Mouse (Mus musculus) midbrain, embryonic 11.5 days (tissue): ENCODE data around the gene Kcnj11. TPM values are rescaled to one million over a fixed set of nuclear protein-coding genes. Genes with fewer than 3 reads are reported as not detected.

Experiments used
- ATAC-seq: fragments of 200-750 bp; cut with Nextera tagmentation; 2 replicates; pipeline ENCODE4 v1.8.0; 2017; ENCODE audit warnings: moderate TSS enrichment, moderate library complexity; ENCODE audit not compliant: low FRiP score
- DNase-seq: peaks from one replicate; pipeline ENCODE4 v3.0.0; 2015; ENCODE audit warnings: low spot score; ENCODE audit errors: missing footprints
- H3K27ac ChIP-seq: fragments of 300-500 bp; sonication (generic); 2 replicates; pipeline ENCODE4 v1.5.1; 2014; ENCODE audit warnings: low read depth, low read length
- H3K27me3 ChIP-seq: fragments of 300-500 bp; sonication (generic); 2 replicates; pipeline ENCODE4 v1.6.1; 2014; ENCODE audit warnings: mild to moderate bottlenecking, low read length, moderate library complexity, mixed read lengths; ENCODE audit not compliant: control insufficient read depth, insufficient read depth
- H3K36me3 ChIP-seq: fragments of 300-500 bp; sonication (generic); 2 replicates; pipeline ENCODE4 v1.6.1; 2014; ENCODE audit warnings: mild to moderate bottlenecking, low read length, moderate library complexity, mixed read lengths; ENCODE audit not compliant: control insufficient read depth, insufficient read depth
- H3K4me1 ChIP-seq: fragments of 300-500 bp; sonication (generic); 2 replicates; pipeline ENCODE4 v1.6.1; 2014; ENCODE audit warnings: low read length; ENCODE audit not compliant: control insufficient read depth, insufficient read depth
- H3K4me2 ChIP-seq: fragments of 300-500 bp; sonication (generic); 2 replicates; pipeline ENCODE4 v1.6.1; 2014; ENCODE audit warnings: mild to moderate bottlenecking, moderate library complexity
- H3K4me3 ChIP-seq: fragments of 300-500 bp; sonication (generic); 2 replicates; pipeline ENCODE4 v1.5.1; 2014; ENCODE audit warnings: low read depth, low read length
- H3K9ac ChIP-seq: fragments of 300-500 bp; sonication (generic); 2 replicates; pipeline ENCODE4 v1.6.1; 2014; ENCODE audit warnings: low read length
- H3K9me3 ChIP-seq: fragments of 300-500 bp; sonication (generic); 2 replicates; pipeline ENCODE4 v1.6.1; 2016; ENCODE audit warnings: low read length; ENCODE audit not compliant: control insufficient read depth
- WGBS: fragments of 180-500 bp; shearing (Covaris S2); extraction: QIAGEN DNeasy Blood & Tissue Kit; methylation state at CpG from one replicate; pipeline ENCODE4 v1.1.7; 2014; 5-methylcytosine and 5-hydroxymethylcytosine counted together
- polyA plus RNA-seq: library from polyadenylated mRNA; unstranded; fragments of >200 nt; fragmentation: Nextera tagmentation; extraction: Ambion mirVana; gene quantifications from 2 replicates; pipeline ENCODE4 v1.2.1, GENCODE M21; 2014

Gene Kcnj11
- polyA plus RNA-seq, result 0.07 and 0.49 TPM in 2 replicates

DNA sequence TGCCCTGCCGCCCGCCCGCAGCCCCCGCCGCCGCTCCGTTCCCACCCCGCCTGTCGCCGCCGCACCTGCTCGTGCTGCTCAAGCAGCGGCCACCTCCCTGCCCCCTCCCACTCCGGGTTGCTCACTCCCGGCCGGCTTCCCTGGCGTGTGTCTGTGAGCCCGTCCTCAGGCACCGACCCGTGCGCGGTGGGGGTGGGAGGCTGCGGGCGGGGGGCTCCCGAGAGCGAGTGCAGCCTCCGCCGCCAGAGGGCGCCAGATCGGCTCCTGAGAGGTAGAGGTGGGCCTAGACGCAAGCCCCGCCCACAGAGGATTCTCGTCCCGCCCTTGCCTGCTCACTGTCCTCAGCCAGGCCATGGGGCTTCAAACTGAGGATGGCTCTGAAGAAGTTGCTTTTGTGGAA is at the start of gene Kcnj11:
TSS of gene Kcnj11 (minus strand) at position 202 of the 400 bp plus-strand sequence.
- Histone ChIP-seq H3K9ac (peak within 1 kb of the TSS; percentile 67), H3K4me2 (peak within 1 kb of the TSS; percentile 80), H3K4me1 (no peaks in the 10 kb centered on the region), H3K27me3 (peaks cover 13% of the 10 kb centered on the region), H3K9me3 (no peaks in the 10 kb centered on the region), H3K27ac (no peak within 1 kb of the TSS), H3K4me3 (peak within 1 kb of the TSS; percentile 55), H3K36me3 (no peaks in the 10 kb centered on the region)
- ATAC-seq (peak; percentile 85), DNase-seq (peak; percentile 100)
- 0% methylated on average over 28 of the region's 34 CpGs for WGBS

DNA sequence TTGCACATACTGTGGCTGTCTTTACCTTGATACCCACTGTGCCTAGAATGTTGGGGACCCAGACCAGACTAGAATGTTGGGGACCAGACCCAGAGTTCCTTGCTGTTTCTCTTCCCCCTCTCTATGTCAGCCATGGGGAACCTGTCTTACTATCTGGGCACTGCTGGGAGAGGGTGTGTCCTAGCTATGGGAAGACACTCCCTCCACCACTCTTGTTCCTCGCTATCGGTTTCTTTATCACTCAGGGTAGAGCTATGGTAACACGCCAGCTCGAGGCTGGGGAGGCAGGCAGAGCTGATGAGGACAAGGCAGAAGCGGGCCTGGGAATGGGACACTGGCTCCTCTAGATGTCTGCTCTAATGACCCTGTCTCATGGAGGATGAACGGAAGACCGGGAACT is 46.9 kb upstream of the Kcnj11 start:
- Histone ChIP-seq H3K9me3 (no peaks in the 10 kb centered on the region), H3K4me2 (no peak overlapping the region), H3K27me3 (no peaks in the 10 kb centered on the region), H3K9ac (no peak overlapping the region), H3K4me1 (no peaks in the 10 kb centered on the region), H3K36me3 (no peaks in the 10 kb centered on the region), H3K27ac (no peak overlapping the region), H3K4me3 (no peak overlapping the region)
- ATAC-seq (no peak), DNase-seq (no peak)
- 92% methylated on average over 7 of the region's 7 CpGs for WGBS

- H3K4me3 ChIP-seq, result no peak overlapping the region
- no peak for ATAC-seq
- no peaks in the 10 kb centered on the region for H3K27me3 ChIP-seq
- WGBS, result 84% methylated on average over 7 of the region's 7 CpGs
- H3K9me3 ChIP-seq, result no peaks in the 10 kb centered on the region
- no peak overlapping the region for H3K4me2 ChIP-seq
- H3K9ac ChIP-seq, result no peak overlapping the region
- no peak overlapping the region for H3K27ac ChIP-seq
- H3K4me1 ChIP-seq, result no peaks in the 10 kb centered on the region
- no peaks in the 10 kb centered on the region for H3K36me3 ChIP-seq
- DNase-seq, result no peak
These were observed 46.2 kb upstream of the Kcnj11 start for GRCm38 (mm10) chr7:46146675-46147308.

DNA sequence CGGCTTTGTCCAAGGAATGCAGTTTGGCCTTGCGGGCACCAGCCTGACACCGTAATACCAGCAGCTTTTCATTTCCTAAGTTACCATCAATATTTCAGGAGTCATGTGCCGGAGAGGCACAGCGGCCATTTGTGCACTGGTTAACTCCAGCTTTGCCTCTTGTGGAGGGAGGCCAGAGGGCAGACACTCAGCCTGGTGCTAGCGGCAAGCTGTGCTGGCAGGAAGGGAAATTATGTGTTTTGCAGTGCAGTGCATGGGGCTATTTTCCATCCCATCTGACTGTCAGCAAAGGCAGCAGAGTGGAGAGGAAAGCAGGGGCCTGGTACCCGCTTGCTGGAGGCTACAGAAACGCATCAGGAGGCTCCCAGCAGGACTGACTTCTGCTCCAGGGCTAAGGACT is 43.5 kb upstream of the Kcnj11 start:
- H3K27ac ChIP-seq, result no peak overlapping the region
- H3K9me3 ChIP-seq, result no peaks in the 10 kb centered on the region
- H3K4me3 ChIP-seq, result no peak overlapping the region
- no peak overlapping the region for H3K4me2 ChIP-seq
- no peak for DNase-seq
- no peaks in the 10 kb centered on the region for H3K4me1 ChIP-seq
- WGBS, result 85% methylated on average over 8 of the region's 8 CpGs
- no peak for ATAC-seq
- no peak overlapping the region for H3K9ac ChIP-seq
- no peaks in the 10 kb centered on the region for H3K36me3 ChIP-seq
- no peaks in the 10 kb centered on the region for H3K27me3 ChIP-seq

- Histone ChIP-seq H3K9ac (no peak overlapping the region), H3K4me3 (no peak overlapping the region), H3K27me3 (no peaks in the 10 kb centered on the region), H3K27ac (no peak overlapping the region), H3K4me1 (no peaks in the 10 kb centered on the region), H3K4me2 (no peak overlapping the region), H3K36me3 (no peaks in the 10 kb centered on the region), H3K9me3 (no peaks in the 10 kb centered on the region)
- no peak for DNase-seq
- no peak for ATAC-seq
- 51% methylated on average over 7 of the region's 7 CpGs for WGBS
These were observed 37.9 kb upstream of the Kcnj11 start for GRCm38 (mm10) chr7:46138329-46138930.

DNA sequence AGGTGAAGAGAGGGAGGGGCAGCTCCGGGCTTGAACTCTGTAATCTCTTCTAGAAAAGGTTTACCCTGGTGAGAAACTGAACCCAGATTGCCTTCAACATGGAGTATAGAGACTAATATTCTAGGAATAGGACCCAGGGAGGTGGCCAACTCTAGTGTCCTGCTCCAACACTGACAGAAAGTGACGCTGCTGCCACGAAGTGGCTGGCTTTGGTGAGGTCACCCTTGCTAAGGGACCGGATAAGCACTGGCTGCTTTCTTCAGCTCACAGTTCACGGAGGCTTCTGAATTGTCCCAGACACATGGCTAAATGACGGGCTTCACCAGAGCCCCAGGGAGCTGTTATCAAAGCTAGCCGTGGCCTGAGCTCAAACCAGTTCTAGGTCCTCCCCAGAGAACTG is 33.3 kb upstream of the Kcnj11 start:
- Histone ChIP-seq H3K9ac (no peak overlapping the region), H3K27ac (no peak overlapping the region), H3K9me3 (no peaks in the 10 kb centered on the region), H3K27me3 (no peaks in the 10 kb centered on the region; the same call in 1 of the 2 replicates), H3K4me1 (peaks cover 2% of the 10 kb centered on the region; the same call in 1 of the 2 replicates), H3K36me3 (no peaks in the 10 kb centered on the region), H3K4me3 (no peak overlapping the region), H3K4me2 (no peak overlapping the region)
- ATAC-seq (no peak), DNase-seq (no peak)
- 34% methylated on average over 7 of the region's 7 CpGs for WGBS

DNA sequence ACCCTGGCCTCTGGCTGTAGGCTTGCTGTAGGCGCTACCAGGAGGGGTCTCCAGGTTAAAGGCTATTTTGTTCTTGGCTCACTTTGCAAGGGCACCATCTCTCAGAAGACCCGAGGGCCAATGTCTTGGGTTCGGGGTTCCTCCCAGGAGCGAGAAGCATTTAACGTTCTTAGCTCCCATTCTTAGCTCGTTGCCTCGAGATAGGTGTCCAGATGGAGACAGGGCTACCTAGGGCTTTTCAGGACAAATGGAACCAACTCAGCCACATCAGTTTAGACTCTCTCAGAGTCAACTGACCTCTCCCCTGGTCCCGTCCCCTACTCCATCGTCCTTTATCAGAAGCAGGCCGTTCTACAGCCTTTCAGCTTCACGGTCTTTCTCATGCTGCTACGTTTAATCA is 31.7 kb upstream of the Kcnj11 start:
- Histone ChIP-seq H3K9ac (no peak overlapping the region), H3K27ac (no peak overlapping the region), H3K36me3 (no peaks in the 10 kb centered on the region), H3K4me1 (peaks cover 2% of the 10 kb centered on the region; the same call in 1 of the 2 replicates), H3K9me3 (no peaks in the 10 kb centered on the region), H3K4me3 (no peak overlapping the region), H3K27me3 (no peaks in the 10 kb centered on the region; the same call in 1 of the 2 replicates), H3K4me2 (no peak overlapping the region)
- no peak for ATAC-seq
- 89% methylated on average over 12 of the region's 12 CpGs for WGBS
- no peak for DNase-seq

GRCm38 (mm10) chr7:46131806-46132205 is 31.2 kb upstream of the Kcnj11 start:
- H3K36me3 ChIP-seq, result no peaks in the 10 kb centered on the region

GRCm38 (mm10) chr7:46131266-46131665 is 30.7 kb upstream of the Kcnj11 start:
- Histone ChIP-seq H3K4me3 (no peak overlapping the region), H3K27me3 (no peaks in the 10 kb centered on the region; the same call in 1 of the 2 replicates), H3K4me2 (no peak overlapping the region), H3K9me3 (no peaks in the 10 kb centered on the region), H3K9ac (no peak overlapping the region), H3K4me1 (peaks cover 2% of the 10 kb centered on the region; the same call in 1 of the 2 replicates), H3K36me3 (no peaks in the 10 kb centered on the region), H3K27ac (no peak overlapping the region)
- WGBS, result 18% methylated on average over 3 of the region's 3 CpGs
- ATAC-seq (peak; percentile 38; the same call in 1 of the 2 replicates), DNase-seq (no peak)

More at GRCm38 (mm10) chr7:46131806-46132205, 31.2 kb upstream of the Kcnj11 start:
- H3K4me3 ChIP-seq, result no peak overlapping the region
- H3K4me2 ChIP-seq, result no peak overlapping the region
- H3K4me1 ChIP-seq, result peaks cover 2% of the 10 kb centered on the region; the same call in 1 of the 2 replicates
- no peak for DNase-seq
- H3K9me3 ChIP-seq, result no peaks in the 10 kb centered on the region
- no peak overlapping the region for H3K9ac ChIP-seq
- no peak overlapping the region for H3K27ac ChIP-seq
- WGBS, result 76% methylated on average over 8 of the region's 8 CpGs
- no peak for ATAC-seq
- H3K27me3 ChIP-seq, result no peaks in the 10 kb centered on the region; the same call in 1 of the 2 replicates
